Mouse (Mus musculus) small intestine, adult 2 months (tissue): ENCODE data around the gene Wdr64.

Experiments
- CTCF ChIP-seq: fragments of 200-500 bp; IDR thresholded peaks from 2 replicates; pipeline ENCODE4 v1.5.1; 2012; ENCODE audit warnings: low read depth, mild to moderate bottlenecking, control low read depth, inconsistent platforms, low read length, moderate library complexity, mixed read lengths; ENCODE audit not compliant: insufficient replicate concordance, insufficient read length; ENCODE audit errors: extremely low read depth
- POLR2A ChIP-seq: fragments of 200-500 bp; IDR thresholded peaks from 2 replicates; pipeline ENCODE4 v1.6.1; 2012; ENCODE audit warnings: low read depth, mild to moderate bottlenecking, control low read depth, inconsistent platforms, low read length, moderate library complexity

DNA sequence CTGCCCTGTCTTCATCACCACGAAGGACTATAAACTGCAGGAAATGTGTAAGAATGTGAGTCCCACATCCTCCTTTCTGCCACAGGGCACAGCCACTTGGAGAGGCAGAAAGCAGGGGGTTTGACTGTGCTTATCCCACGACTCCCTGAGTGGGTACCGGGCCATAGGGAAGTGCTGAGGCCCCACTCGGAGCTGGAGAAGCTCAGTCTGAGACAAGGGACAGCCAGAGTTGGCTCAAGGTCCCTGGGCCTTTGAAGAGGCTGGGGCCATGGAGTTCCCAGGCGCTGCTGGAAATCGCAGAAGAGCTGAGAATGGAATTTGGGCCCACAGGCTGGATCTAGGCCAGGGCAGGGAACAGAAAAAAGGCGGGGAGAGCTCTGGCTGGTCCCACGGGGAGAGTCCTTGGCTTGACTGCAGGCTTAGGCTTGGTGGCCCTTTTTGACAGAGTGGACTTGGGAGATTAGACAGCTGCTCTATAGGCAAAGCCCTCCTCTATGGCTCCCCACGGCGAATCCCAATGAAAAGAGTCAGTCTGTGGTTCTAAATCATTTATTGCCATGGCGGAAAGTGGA lies 14.0 kb downstream of the Wdr64 start:
- TF ChIP-seq CTCF (no peak), POLR2A (no peak)
